Mouse (Mus musculus): ENCODE data around the gene Fgf12.

Fgf12 gene

DNA sequence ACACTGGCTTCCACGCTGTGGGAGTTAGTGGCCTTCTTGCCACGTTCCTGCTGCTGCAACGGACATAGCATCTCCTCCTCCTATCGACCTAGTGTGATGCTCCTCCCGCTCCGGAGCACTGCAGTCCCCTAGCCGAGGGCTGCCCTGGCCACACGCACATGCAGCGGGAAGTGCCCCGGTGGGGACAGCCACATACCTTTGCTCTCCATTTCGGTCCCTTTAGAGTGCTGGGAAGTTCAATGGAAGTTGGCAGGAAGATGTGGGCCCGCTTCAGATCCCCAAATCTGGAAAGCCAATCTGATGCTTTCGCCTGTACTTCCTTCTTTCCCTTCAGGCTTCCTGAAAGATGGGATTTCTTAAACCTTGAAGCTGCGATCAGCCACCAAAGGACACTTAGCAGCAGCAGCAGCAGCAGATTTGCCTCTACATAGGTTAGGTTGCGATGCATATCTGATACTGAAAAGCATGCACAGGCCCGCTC, at the start of gene Fgf12:
Gene Fgf12, minus strand, starts transcription at position 431 of the 481 bp plus-strand sequence.
- no peak for DNase-seq (ENCODE audit: low spot score)

DNA sequence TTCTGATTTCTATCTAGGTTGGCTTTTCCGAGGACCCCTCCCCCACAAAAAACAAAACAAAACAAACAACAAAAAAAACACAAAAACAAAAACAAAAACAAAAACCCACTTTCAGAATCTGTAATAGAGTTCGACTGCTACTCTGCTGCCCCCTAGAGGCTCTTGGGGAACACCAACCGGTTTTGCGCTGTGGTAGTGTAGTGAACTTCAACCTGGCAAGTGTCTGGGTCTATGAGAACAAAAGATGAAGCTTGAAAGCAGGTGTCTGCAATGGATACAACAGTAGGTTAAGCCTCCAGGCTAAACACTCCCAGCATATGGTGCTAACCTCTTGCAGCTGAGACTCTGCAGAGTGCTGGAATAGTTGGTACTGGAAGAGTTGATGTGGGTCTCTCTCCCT, 40.2 kb upstream of the Fgf12 start:
- DNase-seq (ENCODE audit: low spot score) = no peak

DNA sequence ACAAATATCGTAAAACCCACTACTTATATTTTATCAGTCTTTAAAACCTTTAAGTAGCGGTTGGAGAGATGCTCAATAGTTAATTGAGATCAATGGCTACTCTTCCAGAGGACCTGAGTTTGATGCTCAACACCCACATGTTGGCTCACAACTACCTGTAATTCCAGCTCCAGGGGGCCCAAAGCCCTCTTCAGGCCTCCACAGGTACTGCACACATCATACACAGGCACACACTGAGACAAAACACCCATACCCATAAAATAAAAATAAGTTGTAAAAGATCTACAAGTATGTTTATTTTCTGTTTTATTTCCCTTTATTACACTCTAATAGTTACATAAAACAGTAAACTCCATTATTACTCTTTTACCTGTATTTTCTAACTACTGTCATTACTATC, 17.4 kb upstream of the Fgf12 start:
- DNase-seq (ENCODE audit: low spot score) = no peak

DNA sequence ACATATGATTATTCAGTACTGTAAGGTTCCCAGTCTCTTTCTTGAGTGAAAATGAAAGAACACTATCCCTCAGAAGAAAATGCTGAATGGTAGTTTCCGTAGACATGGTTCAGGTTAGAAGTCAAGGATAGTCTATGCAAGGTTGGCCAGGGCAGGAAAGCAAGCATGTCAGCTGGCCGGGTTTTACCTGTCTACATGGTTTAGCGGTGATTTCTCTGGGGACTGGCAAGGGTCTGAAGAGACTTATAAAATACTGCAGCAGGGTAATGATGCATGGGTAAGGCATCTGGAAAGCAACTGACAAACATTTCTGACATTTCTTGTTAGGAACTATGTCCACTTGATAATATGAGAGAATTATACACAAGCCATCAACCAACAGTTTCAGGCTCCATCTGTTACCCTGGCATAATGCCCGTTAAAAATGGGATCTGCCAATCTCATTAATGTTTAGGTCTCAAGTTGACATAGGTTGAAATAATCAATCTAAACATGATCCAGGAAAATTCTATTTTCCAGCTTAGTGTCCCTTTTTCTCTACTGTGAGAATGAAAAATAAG, 8.6 kb upstream of the Fgf12 start:
- no peak for DNase-seq (ENCODE audit: low spot score)

DNA sequence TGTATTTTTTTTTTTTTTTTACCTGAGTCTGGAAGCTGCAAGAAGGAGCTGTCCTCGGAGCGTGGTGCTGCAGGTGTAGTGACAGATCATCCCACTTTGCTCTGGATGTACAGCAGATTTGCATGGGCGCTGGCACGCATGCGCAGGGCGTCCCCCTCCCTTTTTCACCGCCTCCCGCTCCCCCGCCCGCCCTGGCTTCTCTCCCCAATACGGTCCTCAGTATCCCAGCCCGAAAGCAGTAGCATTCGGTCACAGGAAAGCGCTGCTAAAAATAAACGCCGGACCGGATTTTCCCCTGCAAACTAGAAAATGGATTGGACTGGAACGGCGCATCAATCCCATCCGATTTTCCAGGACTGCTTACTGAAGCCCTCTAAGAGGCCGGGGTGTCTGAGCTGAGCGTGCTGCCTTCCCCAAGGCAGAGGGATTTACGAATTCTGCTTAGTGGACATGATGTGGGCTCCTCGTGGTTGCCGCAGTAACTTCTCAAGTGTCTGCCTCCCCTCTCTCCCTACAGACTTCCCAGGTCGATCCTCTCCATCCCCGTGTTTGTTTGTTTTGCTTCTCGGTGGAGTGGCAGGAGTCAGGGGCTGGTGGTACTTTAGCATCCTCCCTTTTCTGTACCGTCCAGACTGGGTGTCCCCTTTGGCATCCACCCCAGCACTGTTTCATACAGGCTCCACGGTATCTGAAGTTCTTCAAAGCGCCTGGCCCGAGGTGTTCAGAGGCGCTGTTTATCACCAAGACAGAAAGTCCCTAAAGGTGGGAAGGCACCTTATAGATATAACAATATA, 453 bp upstream of the Fgf12 start:
- no peak for DNase-seq (ENCODE audit: low spot score)

DNA sequence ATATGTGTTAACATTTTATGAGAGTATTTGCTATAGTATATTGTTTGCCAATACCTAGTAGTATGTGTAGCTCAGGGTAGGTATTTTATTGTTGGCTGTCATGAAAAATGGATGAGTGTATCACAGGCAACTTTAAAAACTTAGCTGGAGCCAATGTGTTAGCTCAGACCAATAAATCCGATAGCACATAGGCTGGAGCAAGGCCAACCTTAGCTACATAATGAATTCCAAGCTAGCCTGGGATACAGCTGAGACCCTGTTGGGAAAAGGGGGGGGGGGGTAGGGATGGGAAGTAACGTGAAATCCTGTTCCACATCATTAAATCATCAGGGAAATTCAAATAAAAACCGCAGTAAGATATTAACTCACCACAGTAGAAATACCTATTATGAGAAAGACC, 18.4 kb downstream of the Fgf12 start:
- DNase-seq (ENCODE audit: low spot score) = no peak

DNA sequence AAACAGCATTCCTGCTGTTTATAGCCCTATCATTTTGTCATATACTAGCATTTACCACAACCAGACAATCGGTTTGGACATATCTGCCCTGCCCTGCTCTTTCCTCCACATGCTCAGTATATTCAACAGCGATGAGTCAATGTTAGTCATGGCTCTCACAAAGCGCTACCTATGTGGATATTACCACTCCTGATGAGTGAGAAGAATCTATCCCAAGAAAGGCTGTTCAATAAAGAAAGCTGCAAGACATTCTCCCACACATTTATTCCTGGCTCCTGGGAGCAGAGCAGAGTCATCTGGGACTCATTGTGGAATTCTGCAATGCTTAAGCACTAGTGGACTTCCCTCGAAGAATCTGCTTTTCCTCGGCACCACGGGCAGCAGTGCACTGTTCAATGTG, 26.1 kb downstream of the Fgf12 start:
- no peak for DNase-seq (ENCODE audit: low spot score)

DNA sequence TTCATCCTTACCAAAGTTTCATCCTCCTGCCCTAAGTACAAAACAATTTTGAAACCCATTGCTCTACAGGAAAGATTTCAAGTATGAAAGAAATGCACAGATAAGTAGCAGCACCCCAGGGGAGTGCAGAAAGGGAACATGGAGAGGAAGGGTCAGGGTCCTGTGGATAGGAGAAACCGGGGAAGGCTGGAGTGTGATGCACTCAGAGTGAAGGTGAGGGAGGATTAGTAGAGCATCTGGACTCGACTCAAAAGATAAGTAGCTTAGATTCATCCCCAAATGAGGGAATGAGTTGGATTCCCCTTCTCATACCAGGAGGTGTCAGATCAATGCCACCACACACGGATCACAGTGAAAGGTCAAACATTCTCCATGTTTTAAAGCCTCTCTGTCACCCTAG, 46.2 kb downstream of the Fgf12 start:
- no peak for DNase-seq (ENCODE audit: low spot score)

DNA sequence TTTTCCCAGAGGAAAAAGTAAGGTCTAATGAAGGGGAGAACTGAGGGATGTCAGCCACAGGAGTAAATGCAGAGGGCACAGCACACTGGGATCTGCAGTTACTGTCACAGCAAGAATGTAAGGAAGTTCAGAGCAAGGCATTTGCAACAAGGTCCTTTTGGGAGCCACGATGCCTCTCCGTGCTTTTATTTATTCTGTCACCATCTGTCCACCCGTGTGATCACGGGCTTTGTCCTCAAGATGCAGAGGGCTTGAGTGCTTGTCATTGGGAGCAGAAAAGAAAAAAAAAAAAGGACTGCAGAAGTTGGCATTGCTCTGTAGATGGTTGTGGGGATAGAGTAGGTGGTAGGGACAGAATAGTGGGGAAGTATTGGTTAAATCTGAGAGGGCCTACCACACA, 52.5 kb downstream of the Fgf12 start:
- DNase-seq (ENCODE audit: low spot score) = no peak

DNA sequence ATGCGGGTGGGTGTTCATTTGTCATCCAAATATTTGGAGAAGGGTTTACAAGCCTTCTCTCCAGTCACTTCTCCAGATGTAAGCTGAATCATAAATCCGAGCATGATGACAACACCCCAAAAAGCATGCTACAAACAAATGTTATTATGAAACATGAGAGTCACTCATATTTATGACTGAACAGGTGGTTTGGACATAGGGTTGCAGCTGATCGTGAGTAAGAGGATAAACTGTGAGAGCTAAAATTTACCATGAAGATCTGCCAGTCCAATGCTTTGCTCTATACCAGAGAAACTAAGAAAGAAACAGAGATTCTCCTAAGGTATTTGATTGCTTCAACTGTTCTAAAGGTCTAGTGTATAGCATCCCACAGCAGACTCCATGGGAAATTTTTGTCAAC, 56.0 kb downstream of the Fgf12 start:
- no peak for DNase-seq (ENCODE audit: low spot score)

DNA sequence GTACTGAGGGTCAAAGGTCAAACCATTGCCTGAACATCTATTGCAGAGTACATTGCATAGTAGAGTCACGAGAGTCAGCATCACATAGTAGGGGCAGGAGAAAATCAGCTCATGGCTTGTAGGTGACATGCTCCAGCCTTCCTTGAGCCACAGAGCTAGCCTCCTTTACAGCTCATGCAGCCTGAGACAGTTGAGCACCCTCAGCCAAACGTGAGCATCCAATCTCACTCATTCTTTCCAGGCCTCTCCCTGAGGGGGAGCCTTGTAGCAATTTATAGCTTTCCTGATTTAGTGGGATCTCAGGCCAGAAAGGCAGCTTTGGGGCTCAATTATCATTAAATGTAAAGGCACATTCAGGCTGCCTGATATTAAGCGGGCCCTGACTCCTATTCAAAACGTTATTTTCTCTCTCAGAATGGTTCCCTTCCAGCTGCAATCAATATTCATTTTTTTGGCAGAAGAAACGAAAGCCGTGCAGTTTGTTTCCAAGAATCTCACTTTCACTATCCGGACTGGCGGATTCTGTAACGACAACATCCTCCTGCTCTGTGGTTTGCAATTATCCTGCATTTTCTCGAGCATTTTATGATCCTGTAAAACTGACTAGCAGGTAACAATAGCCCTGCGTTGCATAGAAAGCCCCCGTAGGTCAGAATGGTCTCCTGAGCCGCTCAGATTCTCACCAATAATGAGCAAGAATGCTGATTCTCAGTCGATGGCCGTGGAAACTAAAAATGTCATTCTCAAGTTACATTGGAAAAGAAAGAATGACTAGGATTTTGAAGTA, 58.6 kb downstream of the Fgf12 start:
- no peak for DNase-seq (ENCODE audit: low spot score)

DNA sequence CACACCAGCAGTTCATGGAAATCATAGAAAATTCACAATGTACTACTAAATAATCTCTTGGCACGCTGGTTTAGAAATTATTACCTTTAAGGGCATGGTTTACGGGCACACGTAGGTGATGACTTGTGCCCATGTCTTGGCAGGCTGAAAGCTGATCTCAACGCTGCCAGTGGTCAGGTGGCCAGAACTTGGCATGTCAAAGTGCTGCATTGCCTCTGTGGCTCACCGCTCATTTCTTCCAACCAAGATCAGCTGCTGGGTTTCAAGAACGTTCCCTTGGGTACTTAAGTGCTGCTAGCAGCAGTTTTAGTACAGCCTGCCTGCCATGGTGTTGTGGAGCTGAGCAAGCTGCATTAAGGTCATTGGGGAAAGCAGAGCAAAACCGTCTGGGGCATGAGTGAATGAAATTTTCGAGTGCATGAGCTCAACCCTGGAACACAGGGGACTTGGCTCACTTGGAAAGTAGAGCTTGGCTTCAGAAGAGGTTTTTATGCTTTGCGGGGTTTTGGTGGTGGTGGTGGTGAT, 63.9 kb downstream of the Fgf12 start:
- no peak for DNase-seq (ENCODE audit: low spot score)

DNA sequence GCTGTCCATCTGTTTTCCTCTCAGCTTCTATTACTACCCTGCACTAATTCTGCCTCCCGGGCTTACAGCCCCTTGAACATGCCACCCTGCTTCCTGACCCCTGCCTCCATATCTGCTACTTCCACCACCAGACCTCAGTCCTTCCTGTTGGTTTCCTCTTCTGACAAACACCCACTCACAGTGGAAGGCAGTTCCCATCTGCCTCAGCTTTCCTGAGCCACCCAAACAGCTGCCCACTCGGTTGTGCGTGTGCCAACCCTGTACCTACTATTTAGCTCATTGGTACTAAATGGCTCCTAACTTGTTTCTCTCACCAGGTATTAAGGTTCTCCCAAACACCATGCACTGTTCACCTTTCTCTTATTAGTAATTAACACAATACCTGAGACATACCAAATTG, 71.2 kb downstream of the Fgf12 start:
- no peak for DNase-seq (ENCODE audit: low spot score)

DNA sequence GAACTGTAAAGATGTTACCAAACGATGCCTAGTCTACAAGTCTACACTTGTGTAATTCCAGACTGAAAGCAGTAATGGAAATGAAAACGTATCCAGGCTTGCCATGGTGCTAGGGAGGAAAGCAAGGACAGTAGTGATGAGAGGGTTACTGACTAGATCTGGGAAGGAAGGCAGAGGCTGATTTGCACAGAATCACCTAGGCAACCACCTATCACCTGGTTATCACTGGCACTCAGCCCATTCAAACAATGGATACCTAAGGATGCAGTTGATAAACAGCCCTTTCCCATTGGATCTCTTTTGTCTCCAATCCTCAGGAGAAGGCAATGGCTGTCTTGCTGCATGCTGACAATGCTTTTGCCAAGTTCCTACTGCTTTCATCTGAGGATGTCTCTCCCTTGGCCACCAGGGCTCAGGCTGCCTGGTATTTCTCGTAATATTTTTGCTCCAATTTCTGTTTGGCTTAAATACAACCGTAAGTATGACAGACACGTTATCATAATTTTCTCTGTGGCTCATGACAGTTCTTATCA, 84.0 kb downstream of the Fgf12 start:
- DNase-seq (ENCODE audit: low spot score) = no peak

DNA sequence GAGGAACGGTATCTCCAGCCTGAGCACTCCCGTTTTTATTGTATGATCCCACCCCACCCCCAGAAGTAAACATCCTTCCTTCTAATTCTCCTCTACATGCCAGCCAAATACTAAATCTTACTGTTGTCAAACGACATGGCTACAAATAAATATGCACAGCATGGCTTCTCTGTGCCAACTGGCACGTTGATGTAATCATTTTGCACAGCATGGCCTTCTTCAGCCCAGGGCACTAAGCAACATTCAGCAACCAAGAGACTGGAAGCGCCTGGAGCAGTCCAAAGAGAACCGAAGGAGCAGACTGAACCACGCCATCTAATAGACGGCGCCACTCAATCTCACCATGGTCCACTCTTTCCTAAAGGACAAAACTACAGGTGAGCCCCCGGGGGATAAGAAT, 100.2 kb downstream of the Fgf12 start:
- DNase-seq (ENCODE audit: low spot score) = no peak

DNA sequence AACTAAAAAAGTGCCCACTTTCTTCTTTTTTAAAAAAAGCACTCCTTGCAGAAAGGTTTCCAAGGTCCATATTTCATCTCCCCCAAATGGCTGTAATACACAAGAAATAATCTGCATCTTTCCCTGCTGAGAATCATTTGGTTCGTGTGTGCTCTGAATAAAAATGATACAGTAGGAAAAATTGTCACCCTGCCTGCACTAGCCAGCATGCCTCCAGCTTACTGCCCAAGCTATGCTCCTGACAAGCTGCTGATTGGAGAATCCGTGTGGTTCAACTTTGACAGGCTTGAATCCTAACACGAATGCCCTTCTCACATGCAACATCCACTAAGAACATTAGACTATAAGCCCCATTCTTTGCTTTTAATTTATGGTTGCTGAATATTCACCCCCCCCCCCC, 102.3 kb downstream of the Fgf12 start:
- no peak for DNase-seq (ENCODE audit: low spot score)

DNA sequence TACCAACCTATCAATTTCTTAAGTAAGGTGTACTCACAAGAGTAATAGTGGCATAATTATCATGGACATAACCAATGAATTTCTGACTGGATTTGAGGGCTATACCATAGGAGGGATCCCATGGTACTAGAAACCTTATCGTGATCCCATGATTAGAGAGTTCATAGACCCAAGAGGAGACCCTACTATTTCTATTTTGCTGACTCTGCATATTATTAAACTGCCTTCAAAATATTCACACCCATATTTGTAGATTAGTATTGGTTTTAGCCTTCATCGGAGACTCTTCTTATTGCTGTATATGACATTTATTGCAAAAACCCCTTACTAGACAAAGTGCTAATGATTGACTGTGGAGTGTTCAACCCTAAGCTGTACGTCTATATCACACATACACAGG, 107.8 kb downstream of the Fgf12 start:
- no peak for DNase-seq (ENCODE audit: low spot score)

DNA sequence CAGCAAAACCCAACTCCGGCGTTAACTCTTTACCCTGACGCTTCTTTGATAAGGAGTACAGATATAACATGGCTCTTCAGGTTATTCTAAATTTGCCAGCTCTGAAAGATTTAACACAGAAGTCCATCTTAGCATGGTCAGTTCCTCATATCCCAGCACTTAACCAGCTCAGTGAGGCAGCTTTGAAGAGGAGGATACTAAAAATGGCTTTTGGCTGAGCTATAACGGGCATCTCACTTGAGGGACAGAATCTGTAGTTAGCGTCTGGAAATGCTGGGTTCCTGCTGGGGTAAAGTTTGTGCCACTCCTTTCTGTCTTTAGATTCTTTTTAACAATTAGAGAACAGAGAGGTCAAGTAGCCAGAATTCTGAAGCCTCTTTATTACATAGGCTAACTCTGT, 121.1 kb downstream of the Fgf12 start:
- no peak for DNase-seq (ENCODE audit: low spot score)

DNA sequence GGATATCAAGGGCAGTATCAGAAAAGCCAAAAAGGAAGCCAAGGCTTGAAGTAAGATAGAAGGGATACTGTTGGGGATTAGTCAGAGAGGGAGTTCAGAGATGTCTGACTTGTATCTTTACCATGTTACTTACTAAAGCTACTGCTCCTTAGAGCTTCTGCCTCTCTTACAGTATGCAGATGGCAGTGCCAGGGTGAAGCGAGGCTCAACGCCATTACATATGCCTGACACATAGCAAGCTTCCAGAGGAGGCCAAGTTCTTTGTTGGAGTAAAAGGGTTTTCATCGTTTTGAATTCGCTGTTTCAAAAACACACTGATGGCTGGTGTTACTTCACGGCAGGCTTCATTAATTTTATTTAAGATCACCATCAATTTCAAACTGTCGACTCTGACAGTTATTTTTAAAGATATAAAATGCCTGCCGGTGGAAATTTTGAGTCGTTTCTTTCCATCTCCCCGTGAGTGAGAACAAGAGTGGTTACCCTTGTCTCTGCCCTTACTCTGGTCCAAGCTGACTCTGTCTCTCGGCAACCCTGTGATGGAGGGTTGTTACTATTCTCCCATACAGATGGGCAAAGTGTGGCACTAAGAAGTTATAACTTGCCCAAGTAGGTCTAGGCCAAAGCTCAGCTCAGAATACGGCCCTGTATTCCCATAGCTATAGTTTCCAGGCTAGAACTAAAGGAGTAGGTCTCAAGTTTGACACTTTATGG, 121.9 kb downstream of the Fgf12 start:
- DNase-seq (ENCODE audit: low spot score) = no peak

DNA sequence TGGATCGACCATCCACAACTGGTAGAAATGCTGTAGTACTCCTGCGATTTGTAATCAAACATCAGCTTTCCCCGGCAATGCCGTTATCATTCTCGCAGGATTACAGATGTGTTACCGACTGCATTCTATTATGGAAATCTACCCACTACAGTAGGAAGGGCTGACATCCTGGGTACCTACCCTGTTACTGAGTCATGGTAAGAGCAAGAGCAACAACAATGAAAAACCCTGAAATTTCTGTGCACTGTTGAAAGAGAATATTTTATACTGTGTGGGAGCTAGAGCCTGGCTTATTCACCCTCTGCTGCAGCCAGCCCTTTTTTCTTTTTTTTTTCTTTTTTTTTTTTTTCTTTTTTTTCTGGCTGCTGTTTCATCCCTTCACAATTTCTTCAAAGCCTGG, 126.6 kb downstream of the Fgf12 start:
- no peak for DNase-seq (ENCODE audit: low spot score)

DNA sequence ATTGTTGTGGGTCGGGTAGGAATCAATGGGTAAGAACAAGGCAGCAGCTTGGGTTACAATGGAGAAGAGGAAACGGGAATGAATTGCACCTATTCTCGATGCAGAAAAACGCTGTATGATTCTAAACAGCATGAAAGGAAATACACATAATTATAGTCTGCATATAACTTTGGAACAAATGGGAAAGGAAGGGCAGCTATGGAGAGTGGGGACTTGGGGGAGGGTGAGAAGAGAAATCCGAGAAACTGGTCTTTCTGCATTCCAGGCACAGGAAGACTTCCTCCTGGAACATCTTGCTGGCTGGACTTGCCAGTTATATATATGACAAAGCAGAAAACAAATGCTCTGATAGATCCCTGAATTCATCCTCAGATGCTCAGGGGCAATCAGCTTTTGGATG, 127.2 kb downstream of the Fgf12 start:
- DNase-seq (ENCODE audit: low spot score) = no peak

DNA sequence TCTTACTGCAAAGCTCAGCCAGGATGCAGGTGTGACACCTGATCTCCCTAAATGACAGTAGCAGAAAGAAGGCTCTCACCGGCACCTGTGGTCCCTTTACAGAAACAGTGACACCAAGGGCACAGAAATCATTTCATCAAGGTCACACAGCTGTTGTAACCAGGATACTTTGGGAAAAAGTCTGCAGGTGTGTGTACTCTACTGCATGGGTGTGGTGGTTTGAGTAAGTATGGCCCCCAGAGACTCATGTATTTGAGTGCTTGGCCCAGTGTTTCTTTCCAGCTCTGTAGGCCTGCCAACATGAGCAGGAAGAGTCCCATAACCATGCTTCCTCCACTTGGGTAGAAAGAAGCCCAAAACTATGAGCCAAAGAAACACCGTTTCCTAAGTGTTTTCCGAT, 138.5 kb downstream of the Fgf12 start:
- DNase-seq (ENCODE audit: low spot score) = no peak

Data from urinary bladder, postnatal 10 days (tissue).